Mouse (Mus musculus) thymus, postnatal 4 days (tissue): Measurements from ENCODE around the gene Pgam5.

Experiments used
- DNase-seq: peaks from one replicate; pipeline ENCODE4 v3.0.0; 2021

The Pgam5 gene

GRCm38 (mm10) chr5:110227336-110227883 lies 42.3 kb downstream of the Pgam5 start:
- DNase-seq = no peak

- no peak for DNase-seq
Measured at GRCm38 (mm10) chr5:110225056-110225455, 44.7 kb downstream of the Pgam5 start.

- no peak for DNase-seq
Measured at GRCm38 (mm10) chr5:110222757-110223156, 47.0 kb downstream of the Pgam5 start.

GRCm38 (mm10) chr5:110220331-110220730 lies 49.4 kb downstream of the Pgam5 start:
- no peak for DNase-seq

GRCm38 (mm10) chr5:110216780-110217179 lies 52.9 kb downstream of the Pgam5 start:
- no peak for DNase-seq

GRCm38 (mm10) chr5:110211312-110211711 lies 58.4 kb downstream of the Pgam5 start:
- no peak for DNase-seq
